Mouse (Mus musculus): ENCODE measurements around the gene Gm21409. TPM values are rescaled to one million over a fixed set of nuclear protein-coding genes. Genes with fewer than 3 reads are reported as not detected.
"Not testable (repeated sequence)": the region's sequence is repeated elsewhere in the genome, so short reads cannot be mapped to it uniquely, and the experiment has no call there.

Gm21409 gene
- polyA plus RNA-seq (2021): not detected

DNA sequence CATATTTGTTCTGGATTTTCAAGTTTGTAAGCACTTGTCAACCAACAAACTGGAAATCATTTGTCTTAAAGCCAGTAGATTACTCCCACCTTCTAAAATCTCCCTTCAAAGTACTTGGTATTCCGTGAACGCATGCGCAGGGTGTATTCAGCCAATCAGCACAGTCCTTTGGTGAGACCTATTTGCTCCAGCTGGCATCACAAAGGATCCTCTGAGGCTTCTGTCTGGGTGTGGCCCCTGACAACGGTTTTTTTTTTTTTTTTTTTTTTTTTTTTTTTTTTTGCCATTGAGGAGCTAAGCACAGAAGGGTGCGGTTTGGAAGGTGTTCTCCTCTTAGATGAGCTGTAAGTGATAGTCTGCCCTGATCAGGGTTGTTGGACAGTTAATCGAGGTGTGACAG, at the start of gene Gm21409:
Gm21409 (plus strand) TSS at position 301 of the 400 bp plus-strand sequence.
- POLR2A ChIA-PET; CTCF ChIA-PET; in situ Hi-C loops (cut with MboI; ENCODE audit: low pct_unique_long_range_greater_than_20kb); H3K27me3 ChIP-seq; ATAC-seq; DNase-seq (ENCODE audit: low read depth, low spot score): not testable (repeated sequence)

Other genes starting within 250 kb of the Gm21409 start
- not detected for gene Gm21394, start 181.8 kb upstream of the Gm21409 start, polyA plus RNA-seq (2021)